Mouse (Mus musculus) megakaryocyte, embryonic 14.5 days (primary cell): Measurements from ENCODE around the gene Gmppb.

Experiments
- FLI1 ChIP-seq: IDR thresholded peaks from 2 replicates; pipeline ENCODE4 v1.6.1; 2012; ENCODE audit warnings: low read length, inconsistent platforms, mixed read lengths
- GATA1 ChIP-seq: IDR thresholded peaks from 3 replicates; pipeline ENCODE4 v1.6.1; 2012; ENCODE audit warnings: mixed read lengths, low read length, inconsistent platforms, borderline replicate concordance

DNA sequence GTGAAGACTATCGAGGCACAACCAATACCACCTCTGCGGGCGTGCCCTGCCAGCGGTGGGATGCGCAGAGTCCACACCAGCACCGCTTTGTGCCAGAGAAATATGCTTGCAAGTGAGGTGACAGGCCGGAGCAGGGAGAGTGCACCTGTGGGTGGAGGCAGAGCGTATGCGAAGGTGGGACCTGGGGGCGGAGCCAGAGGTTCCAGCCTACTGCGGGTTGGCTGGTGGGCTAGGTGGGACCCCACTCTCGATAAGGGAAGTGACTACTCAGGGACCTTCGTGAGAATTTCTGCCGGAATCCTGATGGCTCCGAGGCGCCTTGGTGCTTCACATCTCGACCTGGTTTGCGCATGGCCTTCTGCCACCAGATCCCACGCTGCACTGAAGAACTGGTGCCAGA lies 33.5 kb downstream of the Gmppb start:
- no peak for TF ChIP-seq FLI1
- no peak for TF ChIP-seq GATA1
